Mouse (Mus musculus) ovary, postnatal 14 days (tissue): ENCODE data around the gene Bard1.

Source experiments
- DNase-seq: peaks from one replicate; pipeline ENCODE4 v3.0.0; 2022; ENCODE audit warnings: low spot score

Gene Bard1

DNA sequence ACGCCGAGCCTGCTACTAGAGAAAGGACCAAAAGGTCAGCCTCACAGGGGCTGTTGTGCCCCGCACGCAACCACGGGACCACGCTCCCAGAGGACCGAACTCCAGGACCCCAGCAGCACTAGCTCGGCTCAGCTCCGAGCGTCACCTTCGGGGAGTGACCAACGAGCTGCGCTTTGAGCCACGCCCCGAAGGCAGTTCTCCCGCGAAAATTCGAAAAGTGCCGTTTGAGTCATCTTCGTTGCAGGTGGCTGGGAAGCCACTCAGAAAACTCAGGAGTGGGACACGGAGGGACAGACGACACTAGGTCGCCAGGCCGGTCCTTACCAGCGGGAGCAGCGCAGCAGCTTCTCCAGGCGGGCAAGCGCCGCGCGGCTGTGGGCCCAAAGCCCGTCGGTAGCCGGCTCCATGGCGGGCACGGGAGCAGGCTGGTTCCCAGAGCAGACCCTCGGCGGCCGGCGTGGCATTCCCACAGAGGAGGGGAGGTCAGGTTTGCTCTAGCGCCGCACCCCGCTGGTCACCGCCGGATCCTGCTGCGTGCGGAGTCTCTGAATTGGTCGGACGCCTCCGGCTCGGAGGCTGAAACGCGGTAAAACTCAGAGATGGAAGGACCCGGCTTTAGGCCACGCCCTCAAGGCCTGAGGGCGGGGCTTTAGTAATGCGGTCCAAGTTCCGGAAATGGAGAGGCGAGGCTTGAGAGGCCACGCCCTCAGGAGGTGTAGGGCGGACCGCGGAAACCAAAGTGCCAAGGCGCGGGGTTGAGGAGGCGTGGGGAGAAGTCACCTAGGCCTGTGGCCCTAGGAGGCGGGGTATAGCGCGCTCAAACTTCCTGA is at the start of gene Bard1:
Gene Bard1, minus strand, starts transcription at position 803 of the 830 bp plus-strand sequence.
- peak; percentile 88 for DNase-seq

GRCm38 (mm10) chr1:71127171-71127570 is 24.2 kb upstream of the Bard1 start:
- DNase-seq = no peak

- DNase-seq = no peak
These were observed 15.6 kb upstream of the Bard1 start for GRCm38 (mm10) chr1:71118511-71118910.

- DNase-seq = no peak
These were observed 14.3 kb upstream of the Bard1 start for GRCm38 (mm10) chr1:71117253-71117652.

DNA sequence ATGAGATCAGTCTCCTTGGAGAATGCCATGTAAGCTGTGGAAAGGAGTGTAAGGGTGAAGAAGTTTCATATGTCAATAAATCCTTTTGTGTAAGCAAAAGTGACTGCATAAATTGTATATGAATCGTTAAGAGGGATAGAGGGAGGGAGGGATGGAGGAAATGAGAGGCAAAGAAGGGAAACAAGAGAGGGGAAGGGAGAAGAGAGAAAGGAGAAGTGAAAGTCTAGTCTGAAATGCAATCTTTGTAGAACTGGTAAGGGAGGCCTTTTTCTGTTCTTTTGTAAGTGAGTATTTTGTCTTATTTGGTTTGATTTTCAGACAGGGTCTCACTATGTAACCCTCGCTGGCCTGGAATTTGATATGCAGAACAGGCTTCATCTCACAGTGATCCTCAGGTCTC is 12.8 kb upstream of the Bard1 start:
- no peak for DNase-seq

DNA sequence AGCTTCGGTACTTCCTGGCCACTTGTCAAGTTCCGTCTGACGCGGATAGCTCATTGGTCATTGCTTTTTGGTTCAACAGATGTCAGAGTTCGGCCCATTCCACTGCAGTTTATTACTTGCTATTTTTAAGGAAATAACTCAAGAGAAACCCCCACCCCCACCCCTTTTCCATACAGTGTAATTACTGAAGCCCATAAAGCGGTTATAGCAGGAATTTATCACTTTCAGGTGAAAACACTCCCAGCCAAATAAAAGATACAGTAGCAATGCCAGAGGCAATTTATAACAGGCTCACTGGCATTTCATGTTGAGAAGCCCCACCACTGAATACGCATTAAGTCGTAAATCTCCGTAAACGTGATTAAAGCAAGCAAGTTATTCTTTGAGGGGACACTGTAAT is 6.9 kb upstream of the Bard1 start:
- DNase-seq = no peak

- no peak for DNase-seq
These were observed 3.2 kb upstream of the Bard1 start for GRCm38 (mm10) chr1:71106127-71106526.

DNA sequence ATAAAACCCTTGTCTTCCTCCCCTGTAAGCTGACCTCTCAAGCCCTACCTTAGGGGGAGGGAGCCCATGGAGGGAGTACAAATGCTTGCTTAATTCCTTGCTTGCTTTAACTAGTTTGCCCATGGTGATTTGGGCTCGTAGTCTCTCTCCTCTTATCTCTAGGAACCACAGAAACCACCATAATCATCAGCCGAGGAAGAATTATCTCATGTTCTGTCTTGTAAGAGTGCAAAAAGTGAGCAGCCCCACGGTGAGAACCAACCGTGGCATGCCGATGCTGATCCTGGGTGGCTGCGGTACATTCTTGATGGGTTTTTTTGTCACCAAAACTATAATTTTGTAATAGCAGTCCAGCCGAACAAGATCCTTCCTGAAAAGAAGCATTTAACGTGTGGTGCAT is 2.8 kb upstream of the Bard1 start:
- DNase-seq = no peak

- no peak for DNase-seq
These were observed 373 bp upstream of the Bard1 start for GRCm38 (mm10) chr1:71103174-71103864.

DNA sequence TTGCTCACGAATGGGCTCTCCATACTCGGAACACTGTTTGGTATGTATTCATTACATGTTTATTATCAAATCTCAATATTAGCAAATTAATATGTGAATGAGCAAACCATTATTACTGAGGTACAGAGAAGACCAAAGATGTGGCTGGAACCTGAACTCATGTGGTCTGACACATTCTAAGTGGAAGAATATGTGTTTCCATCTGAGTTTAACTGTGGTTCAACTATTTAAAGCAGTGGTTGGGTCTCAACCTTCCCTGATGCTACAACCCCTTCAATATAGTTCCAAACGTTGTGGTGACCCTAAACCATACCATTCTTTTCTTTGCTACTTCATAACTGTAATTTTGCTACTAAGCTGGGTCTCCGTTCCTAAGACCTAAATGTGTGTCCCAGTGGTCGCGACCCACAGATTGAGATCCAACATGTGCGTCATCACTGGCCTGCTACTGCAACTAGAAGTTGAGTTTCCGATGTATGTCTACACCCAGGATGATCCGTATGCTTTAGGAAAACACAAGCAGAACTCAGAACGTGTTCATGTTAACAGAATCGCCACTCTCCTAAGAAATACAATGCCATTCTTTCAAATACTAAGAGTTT is 1.5 kb downstream of the Bard1 start:
- DNase-seq = no peak

DNA sequence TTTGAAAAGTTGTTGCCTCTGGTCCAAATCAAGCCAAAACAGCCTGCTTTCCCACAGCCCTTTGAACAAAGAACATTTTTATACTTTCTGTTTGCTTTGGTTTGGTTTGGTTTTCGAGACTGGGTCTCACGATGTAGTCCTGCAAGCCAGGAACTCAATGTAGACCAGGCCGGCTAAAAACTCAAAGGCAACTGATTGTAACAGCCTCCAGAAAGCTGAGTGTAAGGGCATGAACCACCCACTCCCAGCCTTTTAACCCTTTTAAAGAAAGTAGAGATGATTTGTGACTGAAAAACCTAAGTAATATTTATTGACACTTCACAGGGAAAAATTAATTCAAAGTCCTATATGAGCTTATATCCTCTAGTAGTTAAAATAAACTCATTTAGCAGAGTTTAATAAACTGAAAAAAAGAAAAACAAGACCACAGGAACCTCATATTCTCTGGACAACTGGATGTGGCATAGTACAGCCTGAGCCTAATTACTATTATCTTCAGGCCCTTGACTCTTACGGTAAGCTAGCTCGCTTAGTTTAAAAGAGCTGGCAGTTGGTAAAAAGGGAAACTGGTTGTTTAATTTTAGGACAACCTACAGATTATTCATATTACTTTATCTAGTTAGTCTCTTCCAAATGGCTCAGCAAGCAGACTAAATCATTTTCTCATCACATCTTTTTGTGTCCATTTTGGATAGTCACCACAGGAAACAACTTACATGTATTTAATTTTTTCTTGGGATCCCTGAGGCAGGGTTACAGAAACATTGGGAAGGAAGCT is 2.2 kb downstream of the Bard1 start:
- DNase-seq = no peak

DNA sequence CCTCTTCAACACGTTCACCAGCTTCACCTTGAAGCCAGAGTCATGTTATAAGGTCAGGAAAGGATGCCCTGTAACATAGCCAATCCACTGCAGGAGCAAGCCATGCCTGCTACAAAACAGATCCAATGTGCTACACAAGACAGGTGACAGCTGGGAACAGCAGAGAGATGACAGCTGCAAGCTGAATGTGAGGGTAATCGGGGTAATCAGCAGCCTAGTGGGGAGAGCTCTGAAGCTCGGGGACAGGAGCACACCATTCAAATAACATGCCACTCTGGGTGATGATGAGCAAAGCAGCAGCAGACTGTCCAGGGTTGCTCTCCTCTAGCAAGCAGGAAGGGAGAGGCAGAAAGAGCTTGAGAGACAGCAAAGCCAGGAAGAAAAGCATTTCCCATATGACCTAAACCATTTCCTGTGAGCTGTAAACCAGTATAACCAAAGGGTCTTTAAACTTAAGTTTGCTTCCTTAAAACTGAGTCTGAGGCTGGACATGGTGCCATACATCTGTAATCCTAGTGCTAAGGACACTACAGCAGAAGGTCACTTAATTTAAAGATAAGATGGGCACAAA is 2.9 kb downstream of the Bard1 start:
- no peak for DNase-seq

DNA sequence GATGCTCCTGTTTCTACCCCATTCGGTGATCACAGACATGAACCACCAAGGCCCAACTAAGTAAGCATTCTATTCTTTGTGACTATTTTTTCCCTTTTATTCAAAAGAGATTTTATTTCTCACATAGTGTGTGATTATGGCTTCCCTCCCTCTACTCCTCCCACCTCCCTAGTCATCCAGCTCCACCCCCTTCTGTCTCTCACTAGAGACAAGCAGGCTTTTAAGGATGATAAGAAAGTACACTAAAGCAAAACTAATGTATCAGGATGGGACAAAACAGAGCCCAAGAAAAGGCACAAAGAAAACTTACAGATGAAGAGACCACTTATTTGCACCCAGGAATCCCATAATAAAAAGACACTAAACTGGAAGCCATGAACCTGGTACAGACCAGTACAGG is 6.9 kb downstream of the Bard1 start:
- DNase-seq = no peak

DNA sequence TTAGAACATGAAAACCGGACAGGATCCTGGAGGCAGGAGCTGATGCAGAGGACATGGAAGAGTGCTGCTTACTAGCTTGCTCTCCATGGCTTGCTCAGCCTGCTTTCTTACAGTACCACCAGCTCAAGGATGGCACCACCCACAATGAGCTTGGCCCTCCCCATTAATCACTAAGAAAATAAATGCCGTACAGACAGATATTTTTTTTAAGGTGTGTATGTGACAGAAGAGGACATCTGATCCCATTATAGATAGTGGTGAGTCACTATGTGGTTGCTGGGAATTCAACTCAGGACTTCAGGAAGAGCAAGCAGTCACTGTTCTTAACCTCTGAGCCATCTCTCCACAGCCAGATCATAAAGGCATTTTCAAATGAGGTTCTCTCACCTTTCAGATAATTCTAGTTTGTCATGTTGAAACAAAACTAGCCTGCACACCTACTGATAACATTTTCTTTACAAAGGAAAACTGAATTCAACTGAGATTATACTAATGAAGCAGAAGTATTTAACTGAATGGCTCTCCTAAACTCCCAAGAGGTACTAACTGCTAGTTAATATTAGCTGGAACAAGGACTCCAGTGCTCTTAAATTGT is 7.6 kb downstream of the Bard1 start:
- no peak for DNase-seq

DNA sequence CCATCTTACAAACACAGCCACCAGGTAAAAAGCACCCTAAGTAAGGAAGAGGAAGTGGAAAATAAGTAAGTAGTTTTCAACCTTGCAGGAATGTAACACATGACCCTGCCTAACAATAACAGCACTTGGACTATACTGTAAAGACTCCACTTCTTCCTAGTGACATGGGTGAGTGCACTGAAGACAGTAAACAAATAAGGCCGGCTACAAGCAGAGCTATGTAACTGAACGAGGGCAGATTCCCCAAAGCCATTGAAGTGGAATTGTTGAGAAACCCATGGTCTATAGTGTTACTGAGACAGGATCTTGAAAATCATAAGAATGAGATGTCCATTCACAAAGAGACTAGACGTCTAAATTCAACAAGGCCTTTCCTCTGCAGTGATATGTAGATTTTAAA is 27.3 kb downstream of the Bard1 start:
- DNase-seq = no peak

DNA sequence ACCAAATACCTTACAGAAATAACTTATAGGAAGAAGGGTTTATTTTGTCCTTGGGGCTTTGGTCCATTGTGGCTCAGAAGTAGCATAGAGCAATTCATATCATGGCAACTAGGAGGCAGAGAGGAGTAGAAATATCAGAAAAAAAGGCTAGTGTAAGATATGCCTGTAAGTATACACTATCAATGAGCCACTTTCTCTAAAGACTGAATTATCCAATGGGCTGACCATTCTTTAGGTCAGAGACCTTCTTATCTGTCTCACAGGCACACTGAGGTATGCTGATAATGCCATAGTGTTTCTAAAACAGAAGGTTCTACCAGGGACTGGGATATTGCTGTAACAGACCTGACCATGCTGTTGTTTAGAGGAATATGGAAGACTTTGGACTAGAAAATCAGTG is 32.2 kb downstream of the Bard1 start:
- DNase-seq = no peak

GRCm38 (mm10) chr1:71068728-71069304 is 34.1 kb downstream of the Bard1 start:
- DNase-seq = no peak

DNA sequence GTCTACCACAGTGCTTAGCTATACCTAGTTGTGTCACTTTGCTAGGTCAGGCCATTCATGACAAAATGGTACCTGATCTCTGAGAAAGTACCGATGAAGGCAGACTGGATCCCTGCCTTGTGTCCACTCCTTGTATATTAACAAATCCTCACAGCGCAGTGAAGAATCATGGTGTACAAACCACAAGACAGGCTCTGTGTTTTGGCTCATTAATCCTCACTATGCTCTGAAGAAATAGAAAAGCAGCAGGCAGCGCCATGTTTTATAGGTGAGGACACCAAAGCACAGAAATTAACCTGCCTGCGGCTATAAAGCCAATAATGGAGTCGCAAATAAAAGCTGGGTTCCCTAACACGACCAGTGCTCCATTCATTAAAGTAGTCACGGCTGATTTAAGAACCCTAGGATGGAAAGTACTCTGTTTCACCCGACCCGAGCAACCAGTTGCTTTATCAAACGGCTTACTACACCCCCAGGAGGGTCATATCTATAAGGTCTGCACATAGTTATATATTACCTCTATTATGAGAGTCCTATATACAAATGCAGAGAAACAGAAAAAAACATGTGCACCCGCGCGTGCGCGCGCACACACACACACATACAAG is 39.0 kb downstream of the Bard1 start:
- no peak for DNase-seq

DNA sequence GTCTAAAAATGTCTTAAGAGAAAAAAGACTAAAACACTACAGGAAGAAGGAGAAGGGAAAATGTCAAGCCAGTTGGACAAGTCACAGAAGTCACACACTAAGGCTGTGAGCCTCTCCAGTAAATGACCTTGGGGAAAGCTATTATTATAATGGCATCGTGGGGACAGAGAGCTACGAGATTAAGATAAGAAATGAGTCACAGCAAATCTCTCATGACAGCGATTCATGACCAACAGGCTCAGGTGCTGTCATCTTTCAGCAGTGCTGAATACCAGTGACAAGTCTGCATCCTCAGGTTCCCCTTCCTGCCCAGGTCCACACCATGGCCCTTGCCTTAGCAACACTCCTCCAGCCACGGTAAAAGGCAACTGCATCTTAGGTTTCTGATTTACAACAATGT is 46.8 kb downstream of the Bard1 start:
- DNase-seq = no peak

GRCm38 (mm10) chr1:71055454-71055853 is 47.5 kb downstream of the Bard1 start:
- no peak for DNase-seq

- no peak for DNase-seq
These were observed 50.2 kb downstream of the Bard1 start for GRCm38 (mm10) chr1:71052756-71053155.
